Mouse (Mus musculus) urinary bladder, postnatal 36 days (tissue): ENCODE data around the gene Ppp2ca.
A peak's percentile ranks its signal among the peaks of the same experiment; 100 is the strongest.

Experiments
- DNase-seq, 2 experiments: peaks; one replicate each; pipeline ENCODE4 v3.0.0; 2022; ENCODE audit warnings: low spot score in 2 of 2, mixed read lengths in 1 of 2

Gene Ppp2ca

GRCm38 (mm10) chr11:52098398-52098946 lies at the start of gene Ppp2ca:
Gene Ppp2ca (plus strand): TSS chr11:52098681.
- DNase-seq: peak; percentile 95 to 99

- no peak for DNase-seq
Measured at GRCm38 (mm10) chr11:52053371-52053770, 45.1 kb upstream of the Ppp2ca start.

DNA sequence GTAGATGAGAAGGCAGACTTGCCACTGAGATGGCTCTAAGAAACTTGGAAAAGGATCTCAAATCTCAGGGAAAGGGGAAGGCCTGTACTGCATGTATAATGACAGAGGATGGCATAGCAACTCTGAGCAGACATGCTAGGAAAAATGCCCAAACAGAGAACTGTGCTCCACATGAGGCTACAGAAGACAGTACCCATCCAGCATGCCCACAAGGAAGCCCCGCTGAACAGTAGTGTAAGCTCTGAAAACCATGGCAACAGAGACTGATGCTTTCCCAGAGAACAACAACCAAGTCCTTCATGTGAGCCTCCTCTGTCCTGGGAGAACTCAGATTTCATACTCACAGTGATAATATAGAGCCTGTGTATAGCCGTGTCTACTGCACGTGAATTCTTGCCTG lies 43.8 kb upstream of the Ppp2ca start:
- no peak for DNase-seq

- no peak for DNase-seq
Measured at GRCm38 (mm10) chr11:52056198-52056597, 42.3 kb upstream of the Ppp2ca start.

DNA sequence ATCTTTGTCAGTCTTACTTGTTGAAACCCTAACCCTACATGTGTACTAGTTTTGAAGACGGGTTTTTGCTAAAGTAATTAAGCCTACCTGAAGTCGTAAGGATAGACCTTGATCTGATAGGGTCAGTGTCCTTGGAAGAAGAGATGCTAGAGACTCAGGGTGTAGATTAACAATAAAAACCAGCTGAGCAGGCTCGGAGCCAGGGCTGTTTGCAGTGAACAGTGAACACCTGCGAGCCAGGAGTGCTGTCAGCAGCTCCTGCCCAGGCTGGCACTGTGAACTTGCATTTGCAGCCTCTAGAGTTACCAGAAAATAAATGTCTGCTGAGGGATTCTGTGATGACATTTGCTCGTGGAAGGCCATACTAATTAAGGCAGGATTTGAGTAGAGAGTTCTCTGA lies 39.5 kb upstream of the Ppp2ca start:
- DNase-seq: no peak

DNA sequence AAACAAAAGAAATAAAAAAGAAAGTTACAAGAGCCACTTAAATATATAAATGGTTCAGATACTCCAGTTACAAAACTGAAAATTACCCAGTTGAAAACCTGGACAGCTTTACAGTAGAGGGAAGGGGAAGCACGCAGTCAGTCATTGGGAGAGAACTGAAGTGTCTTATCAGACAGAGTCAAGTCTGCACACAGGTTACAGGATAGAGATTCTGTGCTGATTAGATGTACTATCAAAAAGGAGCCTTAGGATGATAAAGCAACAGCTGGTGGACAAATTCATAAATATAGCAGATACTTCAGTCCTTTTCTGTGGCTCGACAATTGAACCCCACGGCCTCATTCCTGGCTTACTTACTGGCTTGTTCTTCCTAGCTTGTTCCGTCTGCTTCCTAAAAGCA lies 38.2 kb upstream of the Ppp2ca start:
- no peak for DNase-seq

DNA sequence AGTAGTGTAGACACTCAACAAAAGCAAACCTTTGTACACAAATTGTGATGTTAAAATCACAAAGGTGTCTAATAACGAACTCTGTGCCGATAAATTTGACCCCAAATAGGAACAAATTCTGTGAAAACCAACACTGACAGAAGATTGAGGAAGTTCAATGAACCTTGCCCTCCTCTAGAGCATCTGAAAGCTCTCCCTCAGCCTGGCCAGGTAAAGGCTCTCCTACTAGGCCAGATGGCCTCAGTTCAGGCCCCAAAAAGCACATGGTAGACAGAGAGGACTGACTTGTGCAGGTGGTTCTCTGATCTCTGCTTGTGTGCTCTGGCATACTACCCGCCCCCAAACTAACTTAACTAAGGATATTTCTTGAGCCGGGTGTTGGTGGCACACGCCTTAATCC lies 36.1 kb upstream of the Ppp2ca start:
- DNase-seq: no peak

GRCm38 (mm10) chr11:52064398-52064797 lies 34.1 kb upstream of the Ppp2ca start:
- no peak for DNase-seq

DNA sequence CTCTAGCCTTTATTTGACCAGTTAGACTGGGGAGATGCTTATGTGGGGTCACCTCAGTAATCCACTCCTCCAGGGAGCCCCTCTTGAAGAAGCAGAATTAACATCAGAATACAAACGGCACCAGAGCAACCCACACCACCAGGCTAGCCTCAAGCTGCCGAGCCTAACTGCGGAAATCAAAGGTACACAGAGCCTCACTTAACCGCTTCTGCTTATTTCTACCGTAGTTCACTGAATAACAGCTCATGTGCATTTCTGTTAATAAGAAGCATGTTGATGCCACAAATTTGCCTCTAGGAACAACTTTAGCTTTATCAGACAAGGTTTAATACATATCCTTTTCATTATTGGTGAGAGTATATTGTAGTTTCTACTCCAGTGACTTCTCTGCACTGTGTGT lies 32.6 kb upstream of the Ppp2ca start:
- no peak for DNase-seq

- DNase-seq: peak in 1 of 2 experiments; percentile 38
Measured at GRCm38 (mm10) chr11:52071768-52072167, 26.7 kb upstream of the Ppp2ca start.

- DNase-seq: no peak
Measured at GRCm38 (mm10) chr11:52073528-52074170, 24.8 kb upstream of the Ppp2ca start.

GRCm38 (mm10) chr11:52074626-52075470 lies 23.6 kb upstream of the Ppp2ca start:
- no peak for DNase-seq

GRCm38 (mm10) chr11:52075794-52076633 lies 22.5 kb upstream of the Ppp2ca start:
- DNase-seq: no peak

GRCm38 (mm10) chr11:52076742-52077352 lies 21.6 kb upstream of the Ppp2ca start:
- no peak for DNase-seq

GRCm38 (mm10) chr11:52077939-52078338 lies 20.5 kb upstream of the Ppp2ca start:
- DNase-seq: peak in 1 of 2 experiments; percentile 42

DNA sequence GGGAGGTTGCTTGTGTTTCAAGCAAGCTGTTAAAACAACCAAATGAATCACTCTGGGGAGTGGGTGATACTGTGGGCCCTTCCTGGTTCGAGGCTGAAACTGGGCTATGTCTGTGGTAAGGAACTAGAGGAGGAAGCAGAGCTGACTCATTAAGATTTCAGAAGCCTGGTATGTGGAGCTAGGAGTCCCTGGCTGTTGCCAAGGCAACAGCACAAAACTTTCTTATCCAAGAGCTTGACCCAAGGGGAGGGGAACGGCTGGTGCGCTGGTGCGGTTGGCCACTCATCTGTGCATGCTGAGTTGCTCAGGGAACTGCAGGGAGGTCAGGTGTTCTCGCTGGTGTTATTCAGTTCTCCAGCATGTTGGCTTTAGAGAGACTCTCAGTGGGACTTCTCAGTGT lies 18.5 kb upstream of the Ppp2ca start:
- DNase-seq: peak in 1 of 2 experiments; percentile 29

DNA sequence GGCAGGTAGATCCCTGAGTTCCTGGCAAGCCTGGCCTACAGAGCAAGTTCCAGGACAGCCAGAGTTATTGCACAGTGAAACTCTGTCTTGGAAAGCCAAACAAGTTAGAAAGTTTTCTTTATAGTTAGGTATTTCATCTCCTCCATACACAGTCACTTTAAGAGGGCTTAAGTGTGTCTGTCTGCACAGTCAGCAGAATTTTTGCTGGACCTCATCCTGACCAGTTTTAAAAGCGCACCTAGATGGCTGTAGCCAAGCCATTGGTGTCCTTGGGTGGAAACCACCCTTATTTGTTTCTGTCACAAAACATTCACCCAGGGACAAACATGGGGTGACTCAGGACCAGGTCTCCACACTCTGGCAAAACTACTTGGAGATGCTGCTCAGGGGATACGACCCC lies 17.8 kb upstream of the Ppp2ca start:
- no peak for DNase-seq

- DNase-seq: no peak
Measured at GRCm38 (mm10) chr11:52085857-52086203, 12.7 kb upstream of the Ppp2ca start.

DNA sequence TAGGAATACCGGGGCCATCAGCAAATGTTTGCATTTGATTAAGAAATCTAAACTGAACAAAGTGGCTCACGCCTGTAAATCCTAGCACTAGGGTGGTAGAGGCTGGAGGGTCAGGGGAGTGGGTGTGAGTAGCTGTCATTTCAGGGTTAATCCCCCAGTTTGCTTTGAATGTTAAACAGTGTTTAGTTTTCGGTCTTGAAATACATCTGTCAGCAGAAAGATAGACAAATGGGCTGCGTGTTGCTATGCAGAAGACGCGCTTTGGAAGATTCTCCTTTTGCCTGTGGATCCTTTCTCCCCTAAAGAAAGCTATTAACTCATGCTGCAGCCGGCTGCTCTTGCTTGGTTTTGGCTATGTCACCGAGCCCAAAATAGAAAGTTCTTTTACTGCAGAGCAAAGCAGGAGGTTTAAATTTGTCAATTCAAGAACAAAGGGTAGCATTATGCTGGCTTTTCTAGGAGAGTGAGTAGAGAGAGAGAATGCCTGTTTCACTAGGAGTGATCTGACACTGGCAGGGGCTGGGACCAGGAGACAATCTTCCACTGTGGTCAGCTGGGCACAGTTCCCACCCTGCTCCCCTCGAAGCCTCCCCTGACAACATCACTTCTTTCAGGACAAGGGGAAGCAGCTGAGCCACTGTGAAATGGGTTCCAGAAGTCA lies 12.1 kb upstream of the Ppp2ca start:
- DNase-seq: no peak

GRCm38 (mm10) chr11:52089291-52089690 lies 9.2 kb upstream of the Ppp2ca start:
- no peak for DNase-seq

DNA sequence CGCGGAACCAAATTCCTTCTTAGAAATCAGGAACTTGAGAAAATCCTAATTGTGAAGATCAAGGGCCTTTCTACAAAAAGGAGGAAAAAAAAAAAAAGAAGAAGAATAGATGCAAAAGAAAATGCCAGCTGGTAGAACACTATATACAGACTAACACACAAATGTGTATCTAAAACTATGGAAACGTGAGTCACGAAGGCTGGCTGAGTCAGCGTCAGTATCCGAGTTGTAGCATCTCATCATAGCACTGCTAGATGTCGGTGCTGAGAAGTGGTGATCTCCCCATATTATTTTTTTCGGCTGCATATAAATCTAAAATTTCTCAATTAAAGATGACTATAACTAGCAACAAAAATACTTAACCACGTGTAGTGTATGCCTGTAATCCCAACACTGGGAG lies 7.2 kb upstream of the Ppp2ca start:
- no peak for DNase-seq
